Mouse (Mus musculus) megakaryocyte, adult 5-6 weeks (primary cell): Measurements from ENCODE around the gene Col25a1. TPM values are rescaled to one million over a fixed set of nuclear protein-coding genes. Genes with fewer than 3 reads are reported as not detected.

Source experiments
- ATAC-seq: 2 replicates; pipeline ENCODE4 v1.8.0; 2016; ENCODE audit warnings: mild to moderate bottlenecking, inconsistent platforms; ENCODE audit not compliant: poor library complexity, severe bottlenecking
- total RNA-seq, 2 experiments: library from RNA; stranded (forward) in 1 of 2; stranded (reverse) in 1 of 2; fragments of 153-499, 151-499 nt in 1 of 2; fragments of 221-1000, 200-1000 nt in 1 of 2; gene quantifications; 2 replicates each; pipeline versions ENCODE4 v1.2.3 to v1.2.4; 2015 to 2017

Gene Col25a1
- total RNA-seq, 2 experiments from 2014 or later = 0.15 TPM; not detected in 1

GRCm38 (mm10) chr3:130160902-130161301, 29.6 kb downstream of the Col25a1 start:
- no peak for ATAC-seq

- ATAC-seq = no peak
Observed at GRCm38 (mm10) chr3:130161323-130161917, 30.1 kb downstream of the Col25a1 start.

- ATAC-seq = no peak
Observed at GRCm38 (mm10) chr3:130166875-130167274, 35.6 kb downstream of the Col25a1 start.

GRCm38 (mm10) chr3:130172764-130173163, 41.5 kb downstream of the Col25a1 start:
- ATAC-seq = no peak

GRCm38 (mm10) chr3:130180181-130180940, 49.1 kb downstream of the Col25a1 start:
- ATAC-seq = peak; percentile 38; the same call in 1 of the 2 replicates

- ATAC-seq = 0 out of 2 replicates have a peak, but pooled peaks have one; percentile 10
Observed at GRCm38 (mm10) chr3:130180964-130181590, 49.8 kb downstream of the Col25a1 start.

GRCm38 (mm10) chr3:130181591-130181980, 50.3 kb downstream of the Col25a1 start:
- no peak for ATAC-seq

GRCm38 (mm10) chr3:130182450-130182849, 51.1 kb downstream of the Col25a1 start:
- no peak for ATAC-seq

GRCm38 (mm10) chr3:130185111-130185510, 53.8 kb downstream of the Col25a1 start:
- ATAC-seq = no peak

GRCm38 (mm10) chr3:130187588-130187987, 56.3 kb downstream of the Col25a1 start:
- ATAC-seq = no peak

GRCm38 (mm10) chr3:130193450-130193849, 62.1 kb downstream of the Col25a1 start:
- no peak for ATAC-seq

GRCm38 (mm10) chr3:130214631-130215030, 83.3 kb downstream of the Col25a1 start:
- no peak for ATAC-seq

- ATAC-seq = no peak
Observed at GRCm38 (mm10) chr3:130216141-130216540, 84.8 kb downstream of the Col25a1 start.

- no peak for ATAC-seq
Observed at GRCm38 (mm10) chr3:130216646-130217045, 85.3 kb downstream of the Col25a1 start.

- ATAC-seq = no peak
Observed at GRCm38 (mm10) chr3:130217705-130218104, 86.4 kb downstream of the Col25a1 start.

GRCm38 (mm10) chr3:130218232-130218728, 87.0 kb downstream of the Col25a1 start:
- ATAC-seq = no peak

GRCm38 (mm10) chr3:130220811-130221210, 89.5 kb downstream of the Col25a1 start:
- ATAC-seq = no peak

- no peak for ATAC-seq
Observed at GRCm38 (mm10) chr3:130228186-130228585, 96.9 kb downstream of the Col25a1 start.

GRCm38 (mm10) chr3:130232944-130233343, 101.6 kb downstream of the Col25a1 start:
- ATAC-seq = no peak

GRCm38 (mm10) chr3:130235233-130235632, 103.9 kb downstream of the Col25a1 start:
- peak; percentile 64; the same call in 1 of the 2 replicates for ATAC-seq

- no peak for ATAC-seq
Observed at GRCm38 (mm10) chr3:130236129-130236528, 104.8 kb downstream of the Col25a1 start.

- no peak for ATAC-seq
Observed at GRCm38 (mm10) chr3:130237852-130238251, 106.6 kb downstream of the Col25a1 start.
